Mouse (Mus musculus): ENCODE data around the gene Ugt1a2. TPM values are rescaled to one million over a fixed set of nuclear protein-coding genes. Genes with fewer than 3 reads are reported as not detected.
A peak's percentile ranks its signal among the peaks of the same experiment; 100 is the strongest.

Gene Ugt1a2
- polyA plus RNA-seq, 1 experiment from 2014 or later: 0.43 TPM

- no peak overlapping the region for H3K27ac ChIP-seq (ENCODE audit: low read length)
- H3K27me3 ChIP-seq (ENCODE audit: control insufficient read depth, insufficient read depth, low read length): no peaks in the 10 kb centered on the region
- H3K9me3 ChIP-seq (replicated peaks; ENCODE audit: control insufficient read depth, low read length): peaks cover 83% of the 10 kb centered on the region
- WGBS: 61% methylated on average over 11 of the region's 11 CpGs
- no peaks in the 10 kb centered on the region for H3K4me1 ChIP-seq (ENCODE audit: control insufficient read depth, insufficient read depth, low read length)
- ATAC-seq (ENCODE audit: insufficient read depth, low FRiP score): 0 out of 2 replicates have a peak, but pooled peaks have one; percentile 5
- H3K4me2 ChIP-seq (ENCODE audit: low read depth, low read length): no peak overlapping the region
- H3K36me3 ChIP-seq (ENCODE audit: control insufficient read depth, insufficient read depth, low read length): no peaks in the 10 kb centered on the region
- no peak overlapping the region for H3K4me3 ChIP-seq (replicated peaks; ENCODE audit: low read length)
- H3K9ac ChIP-seq (ENCODE audit: low read length): no peak overlapping the region
Observed at GRCm38 (mm10) chr1:88235046-88235893, 34.9 kb downstream of the Ugt1a2 start.

- Histone ChIP-seq H3K4me3 (replicated peaks; ENCODE audit: low read length) (no peak overlapping the region), H3K9ac (ENCODE audit: low read length) (no peak overlapping the region), H3K4me1 (ENCODE audit: control insufficient read depth, insufficient read depth, low read length) (no peaks in the 10 kb centered on the region), H3K4me2 (ENCODE audit: low read depth, low read length) (no peak overlapping the region), H3K9me3 (replicated peaks; ENCODE audit: control insufficient read depth, low read length) (peaks cover 85% of the 10 kb centered on the region), H3K36me3 (ENCODE audit: control insufficient read depth, insufficient read depth, low read length) (no peaks in the 10 kb centered on the region), H3K27me3 (ENCODE audit: control insufficient read depth, insufficient read depth, low read length) (no peaks in the 10 kb centered on the region), H3K27ac (ENCODE audit: low read length) (no peak overlapping the region)
- no peak for ATAC-seq (ENCODE audit: insufficient read depth, low FRiP score)
- 61% methylated on average over 4 of the region's 4 CpGs for WGBS
Observed at GRCm38 (mm10) chr1:88235894-88236415, 35.6 kb downstream of the Ugt1a2 start.

DNA sequence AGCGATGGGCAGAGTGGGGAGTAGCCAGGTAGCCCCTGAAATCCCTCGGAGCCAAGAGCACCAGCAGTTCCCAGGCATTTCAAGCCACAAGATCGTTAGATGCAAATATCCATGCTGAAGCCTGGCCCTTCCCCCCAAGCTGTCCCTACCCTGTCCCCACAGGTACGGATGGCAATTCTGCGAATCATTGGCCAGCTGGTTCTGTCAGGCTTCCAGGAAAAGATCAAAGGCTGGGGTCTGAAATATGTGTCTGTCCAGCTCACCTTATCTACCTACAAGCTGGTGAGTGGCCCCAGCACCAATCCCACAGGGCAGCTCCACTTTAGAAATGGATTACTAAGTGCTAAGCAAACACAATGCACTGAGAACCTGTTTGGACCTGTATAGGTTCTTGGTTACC is 36.9 kb downstream of the Ugt1a2 start:
- no peaks in the 10 kb centered on the region for H3K36me3 ChIP-seq (ENCODE audit: control insufficient read depth, insufficient read depth, low read length)

DNA sequence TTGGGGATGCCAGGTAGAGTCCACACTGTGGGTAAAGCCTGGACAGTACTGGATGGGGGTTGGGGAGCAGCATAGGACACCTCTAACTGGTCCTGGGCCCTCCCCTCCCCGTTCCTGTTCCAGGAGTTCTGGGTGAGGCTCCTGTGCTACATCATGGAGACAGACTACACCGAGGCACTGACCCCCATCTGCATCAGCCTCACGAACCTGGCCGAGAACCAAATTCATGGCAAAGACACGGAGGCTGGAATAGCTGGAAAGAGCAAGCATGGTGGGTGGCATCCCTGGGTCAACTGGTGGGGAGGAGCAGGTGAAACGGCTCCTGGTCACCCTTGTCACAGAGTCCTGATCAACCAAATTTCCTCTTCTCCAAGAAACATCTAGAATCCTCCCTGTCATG is 38.4 kb downstream of the Ugt1a2 start:
- Histone ChIP-seq H3K27me3 (ENCODE audit: control insufficient read depth, insufficient read depth, low read length) (no peaks in the 10 kb centered on the region), H3K36me3 (ENCODE audit: control insufficient read depth, insufficient read depth, low read length) (no peaks in the 10 kb centered on the region), H3K9ac (ENCODE audit: low read length) (no peak overlapping the region), H3K4me3 (replicated peaks; ENCODE audit: low read length) (no peak overlapping the region), H3K9me3 (replicated peaks; ENCODE audit: control insufficient read depth, low read length) (peaks cover 66% of the 10 kb centered on the region), H3K27ac (ENCODE audit: low read length) (no peak overlapping the region), H3K4me1 (ENCODE audit: control insufficient read depth, insufficient read depth, low read length) (no peaks in the 10 kb centered on the region), H3K4me2 (ENCODE audit: low read depth, low read length) (no peak overlapping the region)
- WGBS: 74% methylated on average over 6 of the region's 6 CpGs
- ATAC-seq (ENCODE audit: insufficient read depth, low FRiP score): peak; percentile 7; the same call in 1 of the 2 replicates

More for the DNA sequence above, 36.9 kb downstream of the Ugt1a2 start:
- 72% methylated on average over 5 of the region's 5 CpGs for WGBS
- H3K9me3 ChIP-seq (replicated peaks; ENCODE audit: control insufficient read depth, low read length): peaks cover 74% of the 10 kb centered on the region
- ATAC-seq (ENCODE audit: insufficient read depth, low FRiP score): no peak
- H3K4me1 ChIP-seq (ENCODE audit: control insufficient read depth, insufficient read depth, low read length): no peaks in the 10 kb centered on the region
- H3K27me3 ChIP-seq (ENCODE audit: control insufficient read depth, insufficient read depth, low read length): no peaks in the 10 kb centered on the region
- no peak overlapping the region for H3K9ac ChIP-seq (ENCODE audit: low read length)
- no peak overlapping the region for H3K4me2 ChIP-seq (ENCODE audit: low read depth, low read length)
- H3K27ac ChIP-seq (ENCODE audit: low read length): no peak overlapping the region
- H3K4me3 ChIP-seq (replicated peaks; ENCODE audit: low read length): no peak overlapping the region

- H3K9ac ChIP-seq (ENCODE audit: low read length): no peak overlapping the region
- H3K4me2 ChIP-seq (ENCODE audit: low read depth, low read length): no peak overlapping the region
- ATAC-seq (ENCODE audit: insufficient read depth, low FRiP score): no peak
- H3K9me3 ChIP-seq (replicated peaks; ENCODE audit: control insufficient read depth, low read length): peaks cover 55% of the 10 kb centered on the region
- H3K27me3 ChIP-seq (ENCODE audit: control insufficient read depth, insufficient read depth, low read length): no peaks in the 10 kb centered on the region
- H3K36me3 ChIP-seq (ENCODE audit: control insufficient read depth, insufficient read depth, low read length): no peaks in the 10 kb centered on the region
- 72% methylated on average over 5 of the region's 5 CpGs for WGBS
- no peaks in the 10 kb centered on the region for H3K4me1 ChIP-seq (ENCODE audit: control insufficient read depth, insufficient read depth, low read length)
- no peak overlapping the region for H3K27ac ChIP-seq (ENCODE audit: low read length)
- no peak overlapping the region for H3K4me3 ChIP-seq (replicated peaks; ENCODE audit: low read length)
Observed at GRCm38 (mm10) chr1:88240072-88240471, 39.7 kb downstream of the Ugt1a2 start.

GRCm38 (mm10) chr1:88240579-88240978 is 40.2 kb downstream of the Ugt1a2 start:
- H3K27me3 ChIP-seq (ENCODE audit: control insufficient read depth, insufficient read depth, low read length): no peaks in the 10 kb centered on the region
- H3K4me3 ChIP-seq (replicated peaks; ENCODE audit: low read length): no peak overlapping the region
- 68% methylated on average over 4 of the region's 4 CpGs for WGBS
- no peaks in the 10 kb centered on the region for H3K4me1 ChIP-seq (ENCODE audit: control insufficient read depth, insufficient read depth, low read length)
- no peak overlapping the region for H3K4me2 ChIP-seq (ENCODE audit: low read depth, low read length)
- H3K36me3 ChIP-seq (ENCODE audit: control insufficient read depth, insufficient read depth, low read length): no peaks in the 10 kb centered on the region
- no peak for ATAC-seq (ENCODE audit: insufficient read depth, low FRiP score)
- no peak overlapping the region for H3K27ac ChIP-seq (ENCODE audit: low read length)
- H3K9me3 ChIP-seq (replicated peaks; ENCODE audit: control insufficient read depth, low read length): peaks cover 50% of the 10 kb centered on the region
- no peak overlapping the region for H3K9ac ChIP-seq (ENCODE audit: low read length)

DNA sequence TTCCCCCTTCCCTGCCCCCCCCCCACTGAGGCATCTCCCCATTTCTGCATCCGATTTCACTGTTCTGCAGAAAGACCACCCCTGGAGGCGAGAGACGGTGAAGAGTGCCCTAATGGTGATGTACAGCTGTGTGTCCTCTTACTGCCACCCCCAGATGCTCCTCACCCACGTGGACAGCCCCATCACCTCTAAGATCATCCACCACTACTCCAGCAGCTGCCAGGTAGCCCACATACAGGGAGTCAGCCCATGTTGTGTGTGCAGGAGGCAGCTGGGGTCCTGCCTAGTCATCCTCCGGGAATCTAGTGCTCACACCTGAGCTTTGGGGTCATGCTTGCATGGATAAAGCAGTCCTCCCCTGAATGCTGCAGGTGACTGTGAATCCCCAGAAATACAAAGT is 43.5 kb downstream of the Ugt1a2 start:
- peaks cover 37% of the 10 kb centered on the region for H3K9me3 ChIP-seq (replicated peaks; ENCODE audit: control insufficient read depth, low read length)
- H3K36me3 ChIP-seq (ENCODE audit: control insufficient read depth, insufficient read depth, low read length): no peaks in the 10 kb centered on the region
- no peak overlapping the region for H3K4me3 ChIP-seq (replicated peaks; ENCODE audit: low read length)

GRCm38 (mm10) chr1:88245881-88246280 is 45.5 kb downstream of the Ugt1a2 start:
- WGBS: 76% methylated on average over 6 of the region's 6 CpGs
- Histone ChIP-seq H3K4me1 (ENCODE audit: control insufficient read depth, insufficient read depth, low read length) (no peaks in the 10 kb centered on the region), H3K4me2 (ENCODE audit: low read depth, low read length) (no peak overlapping the region), H3K36me3 (ENCODE audit: control insufficient read depth, insufficient read depth, low read length) (no peaks in the 10 kb centered on the region), H3K9me3 (replicated peaks; ENCODE audit: control insufficient read depth, low read length) (peaks cover 31% of the 10 kb centered on the region), H3K9ac (ENCODE audit: low read length) (no peak overlapping the region), H3K4me3 (replicated peaks; ENCODE audit: low read length) (no peak overlapping the region), H3K27ac (ENCODE audit: low read length) (no peak overlapping the region), H3K27me3 (ENCODE audit: control insufficient read depth, insufficient read depth, low read length) (no peaks in the 10 kb centered on the region)
- no peak for ATAC-seq (ENCODE audit: insufficient read depth, low FRiP score)

More for the DNA sequence above, 43.5 kb downstream of the Ugt1a2 start:
- H3K27ac ChIP-seq (ENCODE audit: low read length): no peak overlapping the region
- 62% methylated on average over 5 of the region's 5 CpGs for WGBS
- H3K4me1 ChIP-seq (ENCODE audit: control insufficient read depth, insufficient read depth, low read length): no peaks in the 10 kb centered on the region
- ATAC-seq (ENCODE audit: insufficient read depth, low FRiP score): no peak
- H3K9ac ChIP-seq (ENCODE audit: low read length): no peak overlapping the region
- no peak overlapping the region for H3K4me2 ChIP-seq (ENCODE audit: low read depth, low read length)
- H3K27me3 ChIP-seq (ENCODE audit: control insufficient read depth, insufficient read depth, low read length): no peaks in the 10 kb centered on the region

- no peak for ATAC-seq (ENCODE audit: insufficient read depth, low FRiP score)
- H3K9me3 ChIP-seq (replicated peaks; ENCODE audit: control insufficient read depth, low read length): peaks cover 31% of the 10 kb centered on the region
Observed at GRCm38 (mm10) chr1:88246386-88246785, 46.0 kb downstream of the Ugt1a2 start.

More at GRCm38 (mm10) chr1:88246386-88246785, 46.0 kb downstream of the Ugt1a2 start:
- Histone ChIP-seq H3K27ac (ENCODE audit: low read length) (no peak overlapping the region), H3K4me2 (ENCODE audit: low read depth, low read length) (no peak overlapping the region), H3K4me1 (ENCODE audit: control insufficient read depth, insufficient read depth, low read length) (no peaks in the 10 kb centered on the region), H3K9ac (ENCODE audit: low read length) (no peak overlapping the region), H3K27me3 (ENCODE audit: control insufficient read depth, insufficient read depth, low read length) (no peaks in the 10 kb centered on the region), H3K36me3 (ENCODE audit: control insufficient read depth, insufficient read depth, low read length) (no peaks in the 10 kb centered on the region), H3K4me3 (replicated peaks; ENCODE audit: low read length) (no peak overlapping the region)
- 43% methylated on average over 6 of the region's 6 CpGs for WGBS
